Mouse (Mus musculus) layer of hippocampus, postnatal 14 days (tissue): ENCODE data around the gene Dnajb12. TPM values are rescaled to one million over a fixed set of nuclear protein-coding genes. Genes with fewer than 3 reads are reported as not detected.

Experiments used
- DNase-seq, 2 experiments: peaks; one replicate each; pipeline ENCODE4 v3.0.0; 2021 to 2022; ENCODE audit warnings: low spot score in 2 of 2, mixed read lengths in 1 of 2
- long read RNA-seq, 2 experiments: library from polyadenylated mRNA; stranded (forward); transcript quantifications; one replicate each; pipeline ENCODE4 v2.0.0; 2021
- total RNA-seq, 2 experiments: library from RNA; stranded (reverse); gene quantifications; 2 replicates each; pipeline ENCODE4 v1.2.3; 2021

Gene Dnajb12
- 10 to 100 TPM; 48.0 to 50.1 TPM for total RNA-seq
- long read RNA-seq, experiment 1, transcript Dnajb12-201 (9 exons, 2,238 nt) = minor isoform, 10 of 60 reads
- long read RNA-seq, experiment 1, transcript Dnajb12-204 (9 exons, 3,070 nt) = minor isoform, 14 of 60 reads
- long read RNA-seq, experiment 1, transcript Dnajb12-205 (9 exons, 3,041 nt) = major isoform, 22 of 60 reads
- long read RNA-seq, experiment 1, partial matches to known transcripts = 6 of 60 reads
- long read RNA-seq, experiment 1, other reads (novel, unspliced or antisense) = 7 of 60 reads
- long read RNA-seq, experiment 2, transcript Dnajb12-205 (9 exons, 3,041 nt) = major isoform, 32 of 70 reads
- long read RNA-seq, experiment 2, transcript Dnajb12-201 (9 exons, 2,238 nt) = minor isoform, 10 of 70 reads
- long read RNA-seq, experiment 2, transcript Dnajb12-204 (9 exons, 3,070 nt) = minor isoform, 16 of 70 reads
- long read RNA-seq, experiment 2, partial matches to known transcripts = 4 of 70 reads
- long read RNA-seq, experiment 2, other reads (novel, unspliced or antisense) = 8 of 70 reads

DNA sequence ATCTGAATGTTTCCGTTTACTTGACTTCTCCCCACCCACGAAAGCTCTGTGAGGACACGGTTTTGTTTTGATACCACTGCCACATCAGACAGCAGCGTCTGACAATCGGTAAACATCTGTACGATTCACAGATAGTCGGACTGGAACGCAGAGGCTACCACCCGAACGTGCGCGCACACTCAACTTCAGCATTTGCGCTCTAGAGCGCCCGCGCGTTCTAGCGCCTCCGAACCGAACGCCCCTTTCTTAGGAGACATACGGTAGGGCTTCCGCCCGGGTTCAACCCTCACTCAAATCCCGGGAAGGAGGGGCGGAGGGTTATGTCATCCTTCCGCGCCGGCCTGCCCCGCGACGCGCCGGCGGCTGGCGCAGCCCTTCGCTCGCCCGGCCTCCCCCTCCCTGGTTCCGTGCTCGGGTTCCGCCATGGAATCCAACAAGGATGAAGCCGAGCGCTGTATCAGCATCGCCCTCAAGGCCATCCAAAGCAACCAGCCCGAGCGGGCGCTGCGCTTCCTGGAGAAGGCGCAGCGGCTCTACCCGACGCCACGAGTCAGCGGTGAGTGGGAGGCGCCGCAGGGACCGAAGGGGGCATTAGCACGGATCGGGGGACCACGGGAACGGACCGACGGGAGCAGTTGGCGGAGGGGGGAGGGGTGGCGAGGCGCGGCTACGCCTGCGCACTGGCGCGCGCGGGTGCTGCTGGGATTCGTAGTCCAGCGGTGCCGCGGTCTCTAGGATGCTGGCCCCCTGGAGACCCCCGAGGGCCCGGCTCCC is at the start of gene Dnajb12:
TSS of gene Dnajb12 (plus strand) at position 302 of the 774 bp plus-strand sequence.
- DNase-seq = peak; percentile 95 to 99

DNA sequence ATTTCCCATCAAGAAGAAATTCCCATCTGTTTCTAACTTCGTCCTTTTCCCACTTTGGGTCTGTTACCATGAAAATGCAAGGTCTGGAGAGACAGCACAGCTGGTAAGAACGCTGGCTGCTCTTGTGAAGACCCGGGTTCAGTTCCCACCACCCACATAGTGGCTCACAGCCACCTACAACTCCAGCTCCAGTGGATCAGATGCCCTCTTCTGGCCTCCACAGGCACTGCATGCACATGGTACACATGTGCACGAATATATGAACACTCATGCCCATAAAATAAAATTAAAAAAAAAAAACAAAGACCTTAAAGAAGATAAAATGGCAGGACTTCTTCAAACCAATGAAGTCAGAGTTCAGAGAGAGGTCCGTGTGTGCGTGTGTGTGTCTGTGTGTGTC is 49.5 kb upstream of the Dnajb12 start:
- no peak for DNase-seq

DNA sequence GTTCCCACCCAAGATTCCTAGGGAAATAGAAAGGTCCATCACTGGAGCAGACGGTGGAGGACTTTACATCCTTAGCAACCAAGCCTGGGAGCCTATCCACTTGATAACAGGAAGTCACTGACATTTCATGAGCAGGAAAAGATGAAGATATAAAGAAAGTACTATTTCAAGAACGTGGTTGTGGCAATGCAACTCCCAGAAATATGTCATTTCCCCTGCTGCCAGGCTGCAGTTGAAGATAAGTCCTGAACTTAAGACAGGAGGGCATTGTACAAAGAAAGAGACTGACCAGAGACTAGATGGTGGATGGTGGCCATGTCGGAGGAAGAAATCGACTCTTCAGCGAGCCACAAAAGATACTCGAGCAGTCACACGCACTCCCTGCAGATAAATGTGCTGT is 47.4 kb upstream of the Dnajb12 start:
- no peak for DNase-seq

GRCm38 (mm10) chr10:59835301-59836155 is 43.8 kb upstream of the Dnajb12 start:
- no peak for DNase-seq

DNA sequence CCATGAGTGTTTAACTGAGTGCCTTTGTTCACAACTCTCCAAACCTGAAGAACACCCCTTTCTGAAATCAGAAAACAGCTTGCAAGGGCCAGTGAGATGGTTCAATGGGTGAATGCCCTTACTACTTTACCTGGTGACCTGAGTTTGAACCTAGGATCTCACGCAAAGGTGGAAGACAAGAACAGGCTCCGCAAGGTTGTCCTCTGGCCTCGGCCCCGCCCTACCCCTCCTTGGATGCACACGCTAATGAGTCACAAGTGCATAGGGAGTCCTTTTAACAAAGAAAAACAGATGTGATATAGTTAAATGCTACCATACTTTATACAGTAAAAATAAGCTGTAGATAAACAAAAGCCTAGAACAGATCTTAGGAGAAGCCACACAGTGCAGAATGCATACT is 41.9 kb upstream of the Dnajb12 start:
- no peak for DNase-seq

DNA sequence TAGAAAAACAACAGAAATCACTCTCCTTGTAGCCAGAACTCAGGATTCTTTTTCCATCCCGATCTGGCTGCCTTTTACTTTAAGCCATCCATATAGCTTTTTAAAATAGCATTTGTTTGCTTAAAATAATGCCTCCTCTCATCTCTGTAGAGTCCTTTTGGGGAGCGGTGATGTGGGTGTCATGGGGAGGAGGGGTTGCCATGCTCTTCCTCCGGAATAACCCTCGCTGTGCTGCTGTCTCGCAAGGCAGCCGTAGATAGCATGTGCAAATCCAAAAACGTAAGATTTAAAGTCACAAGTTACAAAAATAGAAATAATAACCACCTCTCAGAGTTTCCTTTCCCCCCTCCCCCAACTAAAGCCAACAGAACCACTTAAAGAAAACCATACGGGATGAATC is 37.9 kb upstream of the Dnajb12 start:
- no peak for DNase-seq

DNA sequence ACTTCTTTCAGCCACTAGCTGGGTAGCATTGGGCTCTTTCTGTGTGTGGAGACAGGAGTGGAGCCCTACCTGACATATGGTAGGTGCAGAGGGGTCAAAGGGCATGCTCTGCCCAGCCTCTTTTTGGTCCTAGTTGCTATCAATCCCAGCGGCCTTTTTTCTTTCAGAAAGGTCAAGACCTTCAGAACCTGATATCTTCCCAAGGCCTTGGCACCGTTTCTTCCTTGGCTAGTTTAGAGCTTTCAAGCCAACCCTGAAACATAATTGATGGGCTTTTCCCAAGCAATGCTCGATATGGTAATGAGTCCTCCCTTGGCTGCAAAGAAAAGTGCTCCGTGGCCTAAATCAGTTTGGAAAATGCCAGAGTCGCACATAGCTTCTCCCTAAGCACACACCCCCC is 36.2 kb upstream of the Dnajb12 start:
- DNase-seq = no peak

DNA sequence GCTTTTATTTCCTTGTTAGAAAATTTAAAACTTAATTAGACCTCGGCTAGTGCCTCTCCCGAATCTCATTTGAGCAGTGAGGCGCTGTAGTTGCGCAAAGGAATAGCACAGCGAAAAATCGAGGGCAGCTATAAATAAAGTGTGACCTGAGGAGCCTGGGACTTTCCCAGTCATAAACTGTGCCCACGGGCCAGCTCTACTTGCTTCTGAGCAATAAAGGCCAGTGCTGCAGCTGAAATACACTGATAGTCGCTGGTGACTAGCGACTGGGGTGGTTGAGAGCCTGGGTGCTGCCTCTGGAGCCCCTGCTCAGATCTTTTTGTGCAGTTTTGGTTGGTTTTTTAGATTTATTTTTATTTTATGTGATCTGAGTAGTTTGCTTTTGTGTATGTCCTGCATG is 34.7 kb upstream of the Dnajb12 start:
- no peak for DNase-seq

- peak in 1 of 2 experiments; percentile 49 for DNase-seq
These were observed 32.9 kb upstream of the Dnajb12 start for GRCm38 (mm10) chr10:59846416-59846815.

GRCm38 (mm10) chr10:59848079-59848877 is 31.1 kb upstream of the Dnajb12 start:
- no peak for DNase-seq

DNA sequence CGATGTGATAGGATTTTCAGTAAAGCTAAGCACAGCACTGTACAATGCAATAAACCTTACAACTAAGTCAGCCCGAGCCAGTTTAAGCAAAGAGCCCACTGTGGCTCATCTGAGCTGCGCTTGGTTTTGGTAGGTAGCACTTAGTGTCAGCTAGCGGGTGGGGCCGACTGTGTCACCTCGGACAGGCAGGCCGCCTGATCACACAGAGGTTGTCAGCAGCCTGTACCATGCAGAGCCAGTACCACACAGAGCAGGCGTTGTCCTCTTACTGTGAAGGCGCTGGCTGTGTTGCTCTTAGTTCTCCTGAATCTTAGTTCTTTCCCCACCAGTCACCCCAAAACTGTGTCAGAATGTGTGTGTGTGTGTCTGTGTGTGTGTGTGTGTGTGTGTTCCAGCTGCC is 30.4 kb upstream of the Dnajb12 start:
- no peak for DNase-seq

DNA sequence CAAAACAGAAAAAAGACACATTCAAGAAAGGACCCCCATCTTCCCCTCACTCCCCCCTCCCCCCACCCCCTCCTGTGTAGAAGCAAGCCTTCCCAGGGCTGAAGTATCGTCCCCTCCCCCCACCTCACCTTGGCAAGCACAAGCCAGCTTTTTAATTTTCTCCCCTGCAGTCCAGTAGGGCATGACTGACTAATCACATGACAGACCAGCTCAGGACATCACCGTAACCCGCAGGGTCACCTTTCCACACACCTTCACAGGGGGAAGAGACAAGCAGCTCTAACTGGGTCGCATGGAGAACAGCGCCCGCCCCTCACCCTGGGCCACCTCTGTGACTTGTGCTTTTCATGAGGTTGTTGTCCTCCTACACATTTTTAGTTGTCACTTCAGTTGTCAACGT is 30.0 kb upstream of the Dnajb12 start:
- DNase-seq = no peak

DNA sequence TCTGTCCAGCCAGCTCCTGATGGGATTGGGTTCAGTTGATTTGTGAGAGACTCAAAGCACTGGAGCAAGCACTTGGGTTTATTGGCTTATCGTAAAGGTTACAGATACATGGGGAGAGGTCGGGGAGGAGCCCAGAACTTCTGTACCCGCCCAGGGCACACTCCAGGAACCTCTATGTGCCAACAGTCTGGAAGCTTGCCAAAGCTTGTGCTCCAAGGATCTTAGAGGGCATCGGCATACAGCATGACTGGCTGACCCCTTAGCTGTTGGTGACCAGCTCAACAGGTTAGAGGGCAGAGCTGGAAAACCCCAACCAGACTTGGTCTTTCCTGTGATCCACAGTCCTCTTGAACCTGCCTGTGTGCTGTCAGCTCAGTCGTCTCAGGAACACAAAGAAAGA is 22.2 kb upstream of the Dnajb12 start:
- no peak for DNase-seq

GRCm38 (mm10) chr10:59860684-59861083 is 18.7 kb upstream of the Dnajb12 start:
- DNase-seq = no peak

DNA sequence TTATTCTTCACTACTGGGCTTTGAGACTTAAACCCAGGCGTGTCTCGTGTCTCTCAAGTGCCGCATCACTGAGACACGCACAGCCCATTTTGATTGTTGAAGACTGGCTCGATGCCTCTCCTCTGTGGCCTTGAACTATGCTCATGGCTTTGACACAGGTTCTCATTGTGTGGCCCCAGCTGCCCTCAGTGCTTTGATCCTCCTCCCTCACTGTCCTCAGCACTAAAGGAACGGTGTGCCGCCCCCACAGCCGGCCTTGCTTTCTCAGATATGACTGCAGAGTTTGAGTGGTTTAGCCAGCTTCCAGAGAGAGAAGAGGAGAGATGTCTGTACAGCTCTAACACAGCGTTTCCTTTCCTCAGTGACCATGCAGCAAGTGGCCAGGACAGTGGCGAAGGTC is 18.2 kb upstream of the Dnajb12 start:
- DNase-seq = no peak

DNA sequence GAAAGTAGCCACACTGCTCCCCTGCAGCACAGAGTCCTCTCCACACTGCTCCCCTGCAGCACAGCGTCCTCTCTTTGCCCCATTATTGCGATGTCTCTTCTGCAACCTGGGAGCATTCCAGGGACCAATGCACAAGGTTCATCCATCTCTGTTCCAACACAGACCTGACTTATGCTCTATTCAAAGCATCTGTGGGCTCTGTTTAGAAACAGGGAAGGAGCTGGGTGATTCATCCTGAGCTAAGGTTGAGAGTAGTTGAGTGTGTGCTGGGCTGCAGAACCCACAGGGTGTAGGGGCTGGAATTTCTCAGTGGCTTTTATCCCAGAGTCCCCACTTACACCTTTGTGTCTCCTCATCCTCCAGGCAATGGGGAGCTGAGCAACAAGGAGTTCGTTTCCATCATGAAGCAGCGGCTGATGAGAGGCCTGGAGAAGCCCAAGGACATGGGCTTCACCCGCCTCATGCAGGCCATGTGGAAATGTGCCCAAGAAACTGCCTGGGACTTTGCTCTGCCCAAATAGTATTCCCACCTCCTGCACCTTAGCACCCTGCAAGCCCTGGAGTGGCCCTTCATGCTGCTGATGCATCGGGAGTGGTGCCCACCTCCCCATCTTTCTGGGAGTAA is 16.4 kb upstream of the Dnajb12 start:
- DNase-seq = no peak

- DNase-seq = no peak
These were observed 15.7 kb upstream of the Dnajb12 start for GRCm38 (mm10) chr10:59863620-59864019.

GRCm38 (mm10) chr10:59864232-59864875 is 15.0 kb upstream of the Dnajb12 start:
- peak; percentile 45 to 66 for DNase-seq
